Mouse (Mus musculus) cerebellum, adult 18-20 months (tissue): ENCODE results near the gene Gm20792.
"Not testable (repeated sequence)": the region's sequence is repeated elsewhere in the genome, so short reads cannot be mapped to it uniquely, and the experiment has no call there.

ENCODE experiments used
- DNase-seq, 2 experiments: peaks; one replicate each; pipeline ENCODE4 v3.0.0; 2021

Gm20792 gene

DNA sequence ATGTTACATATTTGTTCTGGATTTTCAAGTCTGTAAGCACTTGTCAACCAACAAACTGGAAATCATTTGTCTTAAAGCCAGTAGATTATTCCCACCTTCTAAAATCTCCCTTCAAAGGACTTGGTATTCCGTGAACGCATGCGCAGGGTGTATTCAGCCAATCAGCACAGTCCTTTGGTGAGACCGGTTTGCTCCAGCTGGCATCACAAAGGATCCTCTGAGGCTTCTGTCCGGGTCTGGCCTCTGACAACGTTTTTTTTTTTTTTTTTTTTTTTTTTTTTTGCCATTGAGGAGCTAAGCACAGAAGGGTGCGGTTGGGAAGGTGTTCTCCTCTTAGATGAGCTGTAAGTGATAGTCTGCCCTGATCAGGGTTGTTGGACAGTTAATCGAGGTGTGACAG is at the start of gene Gm20792:
Gene Gm20792 (plus strand): TSS at position 301 of the 400 bp plus-strand sequence.
- not testable (repeated sequence) for DNase-seq
